Mouse (Mus musculus) cortical plate, adult 2 months (tissue): Measurements from ENCODE around the gene Gopc. TPM values are rescaled to one million over a fixed set of nuclear protein-coding genes. Genes with fewer than 3 reads are reported as not detected.
"Not testable (repeated sequence)": the region's sequence is repeated elsewhere in the genome, so short reads cannot be mapped to it uniquely, and the experiment has no call there.

ENCODE experiments used
- H3K27ac ChIP-seq: fragments of 200-500 bp; 2 replicates; pipeline ENCODE4 v1.5.1; 2012; ENCODE audit warnings: low read length, control low read depth, inconsistent platforms; ENCODE audit not compliant: insufficient read depth
- H3K4me1 ChIP-seq: fragments of 200-500 bp; 2 replicates; pipeline ENCODE4 v1.6.1; 2011; ENCODE audit warnings: low read length; ENCODE audit not compliant: control insufficient read depth, insufficient read depth
- H3K4me3 ChIP-seq: fragments of 200-500 bp; 2 replicates; pipeline ENCODE4 v1.5.1; 2011; ENCODE audit warnings: mild to moderate bottlenecking, low read length, control low read depth; ENCODE audit not compliant: insufficient read depth
- CTCF ChIP-seq: fragments of 200-500 bp; IDR thresholded peaks from 2 replicates; pipeline ENCODE4 v1.5.1; 2011; ENCODE audit warnings: mild to moderate bottlenecking, control low read depth, low read length; ENCODE audit not compliant: insufficient read depth; ENCODE audit errors: extremely low read depth
- POLR2A ChIP-seq: fragments of 200-500 bp; IDR thresholded peaks from 2 replicates; pipeline ENCODE4 v1.6.1; 2011; ENCODE audit warnings: mild to moderate bottlenecking, low read length, control low read depth; ENCODE audit not compliant: insufficient read depth; ENCODE audit errors: extremely low read depth
- polyA plus RNA-seq: library from polyadenylated mRNA; depleted of rRNA; stranded (reverse); fragments of >200 nt; gene quantifications from 2 replicates; pipeline ENCODE4 v1.2.3, GENCODE M21; 2012; rRNA removed

Gopc gene
- polyA plus RNA-seq, 1 experiment, result 22.8 TPM

DNA sequence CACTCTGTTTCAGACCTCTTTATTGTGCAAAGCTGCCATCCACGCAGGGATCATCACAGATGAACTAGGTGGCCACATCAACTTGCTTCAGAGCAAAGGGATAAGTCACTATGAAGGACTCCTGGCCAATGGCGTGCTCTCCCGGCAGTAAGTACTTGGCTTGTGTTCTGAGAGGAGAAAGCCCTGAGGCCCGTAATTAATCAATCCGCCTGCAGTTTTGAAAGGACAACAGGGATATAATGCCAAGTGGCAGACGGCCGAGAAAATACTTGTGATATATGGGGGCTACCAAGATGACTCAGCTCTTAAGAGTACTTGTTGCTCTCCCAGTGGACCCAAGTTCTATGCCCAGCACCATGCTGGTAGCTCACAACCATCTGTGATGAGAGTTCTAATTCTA is 77.3 kb downstream of the Gopc start:
- H3K27ac ChIP-seq, result no peak overlapping the region
- no peak overlapping the region for H3K4me3 ChIP-seq
- H3K4me1 ChIP-seq, result no peaks in the 10 kb centered on the region
- TF ChIP-seq POLR2A, result no peak
- TF ChIP-seq CTCF, result no peak

DNA sequence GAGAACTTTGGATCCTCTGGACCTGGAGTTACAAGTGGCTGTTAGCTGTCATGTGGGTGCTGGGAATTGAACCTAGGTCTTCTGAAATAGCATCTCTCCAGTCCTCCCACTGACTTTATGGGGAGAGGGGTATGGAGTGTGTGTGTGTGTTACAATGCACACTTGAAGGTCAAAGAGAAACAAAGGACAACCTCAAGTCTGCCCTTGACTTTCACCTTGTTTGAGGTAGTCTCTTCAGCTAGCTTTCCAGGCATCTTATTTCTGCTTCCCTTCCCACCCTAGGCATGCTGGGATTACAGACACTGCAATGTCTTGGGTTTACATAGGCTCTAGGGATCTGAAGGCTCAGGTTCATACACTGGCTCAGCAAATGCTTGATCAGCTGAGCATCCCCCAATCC is 79.7 kb downstream of the Gopc start:
- no peaks in the 10 kb centered on the region for H3K4me1 ChIP-seq
- H3K27ac ChIP-seq, result no peak overlapping the region
- TF ChIP-seq CTCF, result no peak
- TF ChIP-seq POLR2A, result no peak
- H3K4me3 ChIP-seq, result no peak overlapping the region

DNA sequence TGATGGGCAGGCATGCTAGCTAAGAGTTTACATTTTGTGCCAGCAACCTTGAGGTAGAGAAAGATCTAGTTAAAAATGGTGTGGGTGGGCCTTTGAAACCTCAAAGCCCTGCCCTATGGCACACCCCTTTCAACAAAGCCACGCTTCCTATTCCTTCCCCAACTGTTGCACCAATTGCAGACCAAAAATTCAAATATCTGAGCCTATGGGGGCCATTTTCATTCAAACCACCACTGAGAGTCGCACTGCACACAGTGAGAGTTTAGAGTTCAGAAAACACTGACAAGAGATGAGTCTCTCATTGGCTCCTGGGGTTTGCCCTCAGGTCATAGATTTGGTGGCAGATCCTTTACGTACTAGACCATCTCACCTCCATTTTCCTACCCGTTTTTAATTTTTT is 80.2 kb downstream of the Gopc start:
- no peaks in the 10 kb centered on the region for H3K4me1 ChIP-seq
- H3K4me3 ChIP-seq, result no peak overlapping the region
- H3K27ac ChIP-seq, result no peak overlapping the region
- no peak for TF ChIP-seq POLR2A

DNA sequence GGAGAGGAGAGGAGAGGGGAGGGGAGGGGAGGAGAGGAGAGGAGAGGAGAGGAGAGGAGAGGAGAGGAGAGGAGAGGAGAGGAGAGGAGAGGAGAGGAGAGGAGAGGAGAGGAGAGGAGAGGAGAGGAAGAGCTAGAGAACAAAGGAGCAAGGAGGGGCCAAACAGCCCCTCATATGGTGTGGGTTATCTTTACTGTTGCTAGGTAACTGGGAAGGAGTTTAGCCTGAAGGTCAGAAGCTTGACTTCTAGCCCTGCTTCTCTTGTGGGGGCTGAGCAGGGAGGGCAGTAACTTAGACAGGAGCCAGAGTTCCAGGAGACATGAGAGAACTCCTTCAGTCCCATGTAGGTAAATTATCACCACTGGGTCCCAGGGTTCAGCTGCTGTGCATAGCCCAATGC is 83.4 kb downstream of the Gopc start:
- H3K4me3 ChIP-seq, H3K27ac ChIP-seq, H3K4me1 ChIP-seq: not testable (repeated sequence)

DNA sequence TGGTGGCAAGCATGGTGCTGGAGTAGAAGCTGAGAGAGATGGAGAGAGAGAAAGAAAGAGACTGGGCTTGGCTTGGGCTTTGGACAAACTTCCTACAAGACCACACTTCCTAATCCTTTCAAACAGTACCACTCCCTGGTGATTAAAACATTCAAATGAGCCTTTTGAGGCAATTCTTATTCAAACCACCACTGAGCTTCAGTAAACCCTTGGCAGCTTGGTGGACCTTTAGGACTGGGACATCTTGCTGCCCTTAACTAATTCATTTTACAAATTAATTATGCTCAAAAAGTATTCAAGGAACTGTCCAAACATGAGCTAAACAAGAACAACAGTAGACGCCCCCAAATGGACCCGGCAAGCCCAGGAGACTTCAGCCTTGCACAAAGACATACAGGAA is 86.0 kb downstream of the Gopc start:
- H3K4me1 ChIP-seq, result no peaks in the 10 kb centered on the region
- TF ChIP-seq CTCF, result no peak
- no peak for TF ChIP-seq POLR2A
- no peak overlapping the region for H3K27ac ChIP-seq

GRCm38 (mm10) chr10:52293921-52294577 is 87.9 kb downstream of the Gopc start:
- Histone ChIP-seq H3K4me1 (no peaks in the 10 kb centered on the region), H3K4me3 (no peak overlapping the region), H3K27ac (no peak overlapping the region)
- no peak for TF ChIP-seq POLR2A

More for the DNA sequence above, 86.0 kb downstream of the Gopc start:
- H3K4me3 ChIP-seq, result no peak overlapping the region

DNA sequence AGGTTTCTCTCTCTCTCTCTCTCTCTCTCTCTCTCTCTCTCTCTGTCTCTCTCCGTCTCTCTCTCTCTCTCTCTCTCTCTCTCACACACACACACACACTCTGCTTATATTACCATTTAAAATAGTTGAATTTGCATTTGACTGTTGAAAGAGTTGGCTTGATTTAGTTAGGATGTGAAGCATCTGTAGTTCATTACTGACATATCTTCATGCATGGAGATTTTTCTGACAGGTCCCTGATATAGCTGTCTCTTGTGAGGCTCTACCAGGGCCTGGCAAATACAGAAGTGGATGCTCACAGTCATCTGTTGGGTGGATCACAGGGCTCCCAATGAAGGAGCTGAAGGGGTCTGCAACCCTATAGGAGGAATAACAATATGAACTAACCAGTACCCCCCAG is 89.5 kb downstream of the Gopc start:
- H3K27ac ChIP-seq, H3K4me3 ChIP-seq, H3K4me1 ChIP-seq: not testable (repeated sequence)

DNA sequence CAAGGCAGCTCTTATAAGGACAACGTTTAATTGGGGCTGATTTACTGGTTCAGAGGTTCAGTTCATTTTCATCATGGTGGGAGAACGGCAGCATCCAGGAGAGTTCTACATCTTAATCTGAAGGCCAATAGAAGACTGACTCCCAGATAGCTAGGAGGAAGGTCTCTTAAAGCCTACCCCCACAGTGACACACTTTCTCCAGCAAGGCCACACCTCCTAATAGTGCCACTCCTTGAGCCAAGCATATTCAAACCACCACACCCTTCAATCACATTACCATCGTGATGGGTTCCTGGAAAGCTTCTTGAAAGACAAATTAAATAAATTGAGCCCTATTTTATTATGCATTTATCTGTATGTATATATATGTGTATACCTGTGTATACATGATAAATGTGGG is 92.7 kb downstream of the Gopc start:
- H3K4me3 ChIP-seq, result no peak overlapping the region
- H3K4me1 ChIP-seq, result no peaks in the 10 kb centered on the region
- no peak overlapping the region for H3K27ac ChIP-seq
- TF ChIP-seq POLR2A (no peak), CTCF (no peak)

DNA sequence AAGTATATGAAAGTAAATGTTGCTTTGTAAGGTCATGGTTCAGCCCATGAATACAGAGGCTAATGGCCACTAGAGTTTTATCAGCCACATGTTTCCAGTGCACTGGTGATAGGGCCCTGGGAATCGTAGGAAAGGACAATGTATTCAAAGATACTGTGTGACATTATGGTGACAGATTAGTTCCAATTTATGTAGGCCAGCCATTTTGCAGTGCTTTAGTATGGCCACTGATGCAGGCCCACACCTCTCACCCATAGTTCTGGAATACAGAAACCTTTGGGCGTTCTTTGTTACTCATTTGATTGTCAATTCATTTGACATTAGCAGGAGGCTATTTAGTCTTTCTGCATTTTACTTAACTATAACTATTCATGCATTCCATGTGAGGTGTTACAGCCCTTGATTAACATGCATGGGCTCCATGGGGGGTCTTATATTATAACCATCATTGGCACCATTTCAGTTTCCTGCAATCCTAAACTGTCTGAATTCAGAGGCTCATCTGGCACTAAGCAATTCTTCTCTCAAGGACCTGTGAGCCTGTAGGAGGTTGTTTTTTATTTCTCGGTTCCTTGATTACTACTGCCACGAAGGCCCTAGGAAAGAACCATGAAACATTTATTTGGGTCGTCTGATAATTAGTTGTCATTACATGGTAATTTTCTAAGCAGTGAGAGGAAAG is 93.9 kb downstream of the Gopc start:
- no peak overlapping the region for H3K27ac ChIP-seq
- TF ChIP-seq CTCF, result no peak
- TF ChIP-seq POLR2A, result no peak
- H3K4me1 ChIP-seq, result no peaks in the 10 kb centered on the region
- no peak overlapping the region for H3K4me3 ChIP-seq

Other genes starting within 250 kb of the Gopc start
- gene Ros1, start 186.9 kb downstream of the Gopc start, polyA plus RNA-seq, result not detected in 2 replicates
- gene Dcbld1, start 148.5 kb downstream of the Gopc start, polyA plus RNA-seq, result 5.7 and 5.9 TPM in 2 replicates
- not detected in 2 replicates for gene Gm26741, start 23.4 kb downstream of the Gopc start, polyA plus RNA-seq
- gene Nepn, start 6.8 kb upstream of the Gopc start, polyA plus RNA-seq, result 0.08 TPM in 1 of 2 replicates, not detected in the other
- gene Nus1, start 35.4 kb upstream of the Gopc start, polyA plus RNA-seq, result 32.3 and 32.5 TPM in 2 replicates